Mouse (Mus musculus): ENCODE measurements at regions not wholly inside any gene's neighbourhood (a gene's known extent, or its start where the extent isn't known, plus 50 kb on each side); places are given as distances from the start of the nearest gene placed in this dataset.

GRCm38 (mm10) chr8:126538136-126538535 lies 55.6 kb downstream of the Irf2bp2 start:
- Histone ChIP-seq H3K27ac (peak overlapping the region; percentile 90), H3K4me3 (no peak overlapping the region)
- intact Hi-C loops (cut with DNase I) = loop anchor here (2.0 kb wide), 1 partner anchor 57 kb away; no protein-coding TSS in a partner anchor
- no peak for DNase-seq (ENCODE audit: extremely low spot score in 1 of 2, low spot score in 2 of 2)
- TF ChIP-seq CTCF (IDR thresholded peaks at IDR 0.05) = no peak

DNA sequence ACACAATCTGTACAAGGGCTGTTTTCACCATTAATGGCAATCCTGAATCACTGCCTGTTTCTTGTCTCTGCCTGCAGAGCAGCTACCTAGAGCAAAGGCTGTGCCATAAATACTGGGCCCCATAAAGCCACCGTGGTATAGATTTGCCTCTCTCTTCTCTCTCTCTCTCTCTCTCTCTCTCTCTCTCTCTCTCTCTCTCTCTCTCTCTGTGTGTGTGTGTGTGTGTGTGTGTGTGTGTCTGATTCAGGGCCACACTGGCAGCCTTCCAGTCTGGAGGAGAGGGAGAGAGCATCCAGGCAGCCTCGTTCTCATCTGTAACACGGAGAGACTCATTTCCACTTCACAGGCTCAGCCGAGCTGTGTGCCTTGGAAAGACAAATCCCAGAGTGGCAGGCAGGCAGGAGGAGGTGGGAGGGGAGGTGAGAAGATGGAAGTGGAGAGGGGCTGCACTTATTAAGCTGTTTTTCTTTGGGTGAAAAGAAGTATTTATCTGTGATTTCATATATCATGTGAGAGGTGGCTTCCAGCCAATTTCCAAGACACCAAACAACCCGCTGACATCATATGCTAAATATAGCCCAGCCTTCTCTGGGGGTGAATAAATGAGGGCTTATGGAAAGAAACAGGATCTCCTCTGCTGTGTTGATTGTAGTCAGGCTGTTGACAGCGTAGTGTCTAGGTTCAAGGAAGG lies 56.7 kb downstream of the Irf2bp2 start:
- TF ChIP-seq CTCF (IDR thresholded peaks at IDR 0.05) = no peak
- Histone ChIP-seq H3K4me3 (no peak overlapping the region), H3K27ac (peak overlapping the region; percentile 90)
- intact Hi-C loops (cut with DNase I) = no loop called here
- DNase-seq (ENCODE audit: extremely low spot score in 1 of 2, low spot score in 2 of 2) = peak; percentile 77 to 78

DNA sequence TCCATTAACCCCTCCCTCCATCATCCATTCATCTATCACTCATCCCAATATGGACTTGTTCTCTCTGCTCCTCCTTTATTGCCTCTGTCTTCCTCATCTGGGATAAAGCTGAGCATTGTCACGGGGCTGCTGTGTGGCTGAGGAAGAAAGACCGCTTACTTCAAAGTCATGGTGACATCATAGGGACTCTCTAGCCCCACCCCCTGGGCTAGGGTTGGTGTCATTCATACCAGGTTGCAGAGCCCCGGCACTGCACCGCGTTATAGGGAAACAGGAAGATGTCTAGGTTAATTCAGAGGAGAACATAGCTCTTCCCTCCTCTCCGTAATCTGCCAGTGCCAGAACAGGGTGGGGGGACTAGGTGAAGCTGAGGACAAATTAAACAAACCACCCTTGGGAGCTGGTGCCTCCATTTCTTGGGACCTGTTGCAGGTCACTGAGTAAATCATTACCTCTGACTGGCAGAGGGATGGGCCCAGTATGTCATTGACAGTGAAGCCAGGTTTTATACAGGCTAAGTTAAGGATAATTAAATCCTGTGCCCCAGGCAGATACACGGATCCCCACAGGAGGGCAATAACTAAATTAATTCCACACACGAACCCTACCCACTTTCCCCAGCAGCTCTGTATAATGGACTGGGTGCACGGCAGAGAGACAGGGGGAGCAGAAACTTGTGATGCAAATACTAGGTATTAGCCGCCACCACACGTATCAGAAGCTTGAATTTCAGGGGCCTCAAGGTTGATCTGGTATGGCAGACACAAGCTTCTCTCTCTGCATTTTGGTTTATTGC lies 57.5 kb downstream of the Irf2bp2 start:
- DNase-seq (ENCODE audit: extremely low spot score in 1 of 2, low spot score in 2 of 2) = no peak
- intact Hi-C loops (cut with DNase I) = no loop called here
- TF ChIP-seq CTCF (IDR thresholded peaks at IDR 0.05) = no peak; the same call in 1 of the 2 replicates
- Histone ChIP-seq H3K27ac (peak overlapping the region; percentile 81), H3K4me3 (no peak overlapping the region)

DNA sequence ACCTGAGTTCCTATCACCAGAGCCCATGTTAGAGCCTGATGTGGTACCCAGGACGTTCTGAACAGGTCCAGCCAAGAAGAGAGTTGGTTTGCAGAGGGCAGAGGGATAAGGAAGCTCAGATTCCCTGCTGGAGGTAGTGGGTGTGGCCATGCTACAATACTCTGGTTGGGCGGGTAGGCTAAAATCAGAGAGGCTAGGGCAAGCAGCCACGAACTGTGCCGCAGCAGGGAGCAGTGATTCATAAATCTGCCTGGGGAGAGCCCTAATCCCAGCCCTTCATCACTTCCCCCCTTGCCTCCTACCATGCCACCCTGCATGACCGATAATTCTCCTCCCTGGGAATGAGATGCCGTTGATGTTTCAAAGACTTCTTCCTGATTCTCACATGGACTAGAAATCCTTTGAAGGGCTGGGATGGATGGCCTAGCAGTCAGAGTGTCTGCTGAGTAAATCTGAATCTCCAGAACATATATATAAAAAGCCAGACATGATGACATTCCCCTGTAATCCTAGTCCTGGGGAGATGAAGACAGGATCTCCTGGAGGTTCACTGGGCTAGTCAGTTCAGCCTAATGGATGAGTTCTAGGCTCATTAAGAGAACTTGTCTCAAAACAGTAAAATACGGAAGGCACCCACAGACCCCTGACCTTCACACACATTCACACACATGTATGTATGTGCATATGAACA lies 57.6 kb upstream of the Tarbp1 start:
- Histone ChIP-seq H3K27ac (no peak overlapping the region), H3K4me3 (no peak overlapping the region)
- TF ChIP-seq CTCF (IDR thresholded peaks at IDR 0.05) = no peak
- no peak for DNase-seq (ENCODE audit: extremely low spot score in 1 of 2, low spot score in 2 of 2)
- intact Hi-C loops (cut with DNase I) = no loop called here

GRCm38 (mm10) chr8:126531459-126531858 lies 56.6 kb upstream of the Tarbp1 start:
- no peak for TF ChIP-seq CTCF (IDR thresholded peaks at IDR 0.05)
- H3K27ac ChIP-seq = no peak overlapping the region
- intact Hi-C loops (cut with DNase I) = no loop called here
- no peak for DNase-seq (ENCODE audit: extremely low spot score in 1 of 2, low spot score in 2 of 2)
- no peak overlapping the region for H3K4me3 ChIP-seq

DNA sequence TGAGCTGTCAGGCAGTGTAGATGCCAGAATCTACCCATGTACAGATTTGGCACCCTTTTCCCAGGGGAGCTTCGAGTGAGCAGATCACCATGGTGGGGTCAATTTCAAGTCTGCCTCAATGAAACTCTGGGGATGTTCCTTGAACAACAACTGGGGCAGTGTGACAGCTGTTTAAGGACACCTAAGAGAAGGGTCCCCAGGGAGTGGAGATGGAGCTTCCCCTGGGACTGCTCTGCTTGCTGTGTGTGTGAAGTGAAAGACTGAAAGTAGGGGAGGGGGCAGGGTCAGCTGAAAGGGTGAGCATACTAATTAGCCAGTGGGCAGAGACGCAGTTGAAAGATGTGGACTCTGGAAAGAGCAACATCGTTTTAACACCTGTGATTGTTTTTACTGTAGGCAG lies 54.5 kb upstream of the Tarbp1 start:
- intact Hi-C loops (cut with DNase I) = no loop called here

DNA sequence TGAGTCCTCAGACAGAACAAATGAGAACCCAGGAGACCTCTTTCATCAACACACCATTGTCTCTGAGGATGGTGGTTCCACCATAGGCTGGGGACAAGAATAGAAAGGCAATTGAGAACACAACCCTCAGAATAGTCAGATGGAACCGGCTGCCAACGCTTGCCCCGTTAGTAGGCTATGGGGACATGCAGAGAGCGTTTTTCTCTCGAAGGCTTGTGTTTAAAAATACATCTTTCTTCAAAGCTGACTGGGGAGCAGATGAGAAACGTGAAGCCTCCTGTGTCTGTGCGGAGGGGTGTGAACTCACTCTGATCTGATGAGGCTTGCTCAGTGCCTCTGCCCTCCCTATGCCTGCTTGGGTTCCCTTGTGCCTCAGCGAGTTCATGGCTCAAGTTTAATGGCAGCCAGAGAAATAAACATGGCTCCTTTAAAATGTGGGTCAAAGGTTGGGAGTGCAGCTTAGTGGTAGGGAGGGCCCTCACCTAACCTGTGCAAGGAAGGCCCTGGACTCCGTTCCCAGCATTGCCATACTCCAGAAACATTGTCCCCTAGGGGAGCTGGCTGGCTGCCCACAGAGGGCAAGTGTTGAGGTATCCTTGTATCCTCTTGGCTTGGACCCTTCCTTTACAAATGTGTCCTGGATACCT lies 53.7 kb upstream of the Tarbp1 start:
- H3K27ac ChIP-seq = peak overlapping the region; percentile 7; the same call in 1 of the 2 replicates
- no peak for TF ChIP-seq CTCF (IDR thresholded peaks at IDR 0.05)
- intact Hi-C loops (cut with DNase I) = no loop called here
- DNase-seq (ENCODE audit: extremely low spot score in 1 of 2, low spot score in 2 of 2) = peak in 1 of 2 experiments; percentile 42
- no peak overlapping the region for H3K4me3 ChIP-seq

More for the DNA sequence above, 54.5 kb upstream of the Tarbp1 start:
- Histone ChIP-seq H3K27ac (0 out of 2 replicates have a peak overlapping the region, but pooled peaks have one; percentile 6), H3K4me3 (no peak overlapping the region)
- DNase-seq (ENCODE audit: extremely low spot score in 1 of 2, low spot score in 2 of 2) = no peak
- no peak for TF ChIP-seq CTCF (IDR thresholded peaks at IDR 0.05)

GRCm38 (mm10) chr8:126526864-126527571 lies 52.2 kb upstream of the Tarbp1 start:
- intact Hi-C loops (cut with DNase I) = no loop called here
- H3K27ac ChIP-seq = peak overlapping the region; percentile 58
- DNase-seq (ENCODE audit: extremely low spot score in 1 of 2, low spot score in 2 of 2) = no peak
- no peak overlapping the region for H3K4me3 ChIP-seq
- no peak; the same call in 1 of the 2 replicates for TF ChIP-seq CTCF (IDR thresholded peaks at IDR 0.05)

DNA sequence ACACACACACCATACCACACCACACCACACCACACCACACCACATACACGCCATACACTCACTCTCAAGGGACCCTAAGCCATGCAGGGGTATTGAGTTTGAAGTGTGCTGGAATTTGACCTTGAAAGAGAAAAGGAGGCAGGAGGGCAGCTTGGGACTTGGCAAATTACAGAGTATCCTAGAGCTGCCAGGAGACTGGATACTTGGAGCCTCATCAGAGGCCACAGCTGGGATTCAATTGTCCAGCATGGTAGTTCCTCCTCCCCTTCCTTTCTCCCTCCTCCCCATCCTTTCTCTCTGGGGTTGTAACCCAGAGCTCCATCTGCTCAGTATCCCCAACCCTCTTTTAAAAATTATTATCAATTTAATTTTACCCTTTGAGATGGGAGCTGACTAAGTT lies 50.7 kb upstream of the Tarbp1 start:
- intact Hi-C loops (cut with DNase I) = loop anchor here (2.0 kb wide), 1 partner anchor 141 kb away; no protein-coding TSS in a partner anchor
- no peak for TF ChIP-seq CTCF (IDR thresholded peaks at IDR 0.05)
- no peak overlapping the region for H3K4me3 ChIP-seq
- DNase-seq (ENCODE audit: extremely low spot score in 1 of 2, low spot score in 2 of 2) = no peak
- H3K27ac ChIP-seq = 0 out of 2 replicates have a peak overlapping the region, but pooled peaks have one; percentile 11
